Mouse (Mus musculus) liver, embryonic 16.5 days (tissue): ENCODE measurements around the gene Pear1. TPM values are rescaled to one million over a fixed set of nuclear protein-coding genes. Genes with fewer than 3 reads are reported as not detected.

Source experiments
- ATAC-seq: fragments of 200-750 bp; cut with Nextera tagmentation; 2 replicates; pipeline ENCODE4 v1.8.0; 2017; ENCODE audit warnings: low read depth, mild to moderate bottlenecking, moderate number of reproducible peaks, moderate library complexity
- H3K27ac ChIP-seq: fragments of 300-500 bp; sonication (generic); 2 replicates; pipeline ENCODE4 v1.5.1; 2014; ENCODE audit warnings: mild to moderate bottlenecking, low read length
- H3K27me3 ChIP-seq: fragments of 300-500 bp; sonication (generic); 2 replicates; pipeline ENCODE4 v1.6.1; 2014; ENCODE audit warnings: low read depth, low read length, mixed read lengths; ENCODE audit not compliant: control insufficient read depth, insufficient read depth
- H3K36me3 ChIP-seq: fragments of 300-500 bp; sonication (generic); 2 replicates; pipeline ENCODE4 v1.6.1; 2014; ENCODE audit warnings: mild to moderate bottlenecking; ENCODE audit not compliant: control insufficient read depth, insufficient read depth
- H3K4me1 ChIP-seq: fragments of 300-500 bp; sonication (generic); 2 replicates; pipeline ENCODE4 v1.6.1; 2014; ENCODE audit warnings: low read depth, low read length, mixed read lengths; ENCODE audit not compliant: control insufficient read depth
- H3K4me2 ChIP-seq: fragments of 300-500 bp; sonication (generic); 2 replicates; pipeline ENCODE4 v1.6.1; 2014; ENCODE audit warnings: low read depth, low read length, mixed read lengths
- H3K4me3 ChIP-seq: fragments of 300-500 bp; sonication (generic); 2 replicates; pipeline ENCODE4 v1.5.1; 2014; ENCODE audit warnings: low read depth, mild to moderate bottlenecking, low read length
- H3K9ac ChIP-seq: fragments of 300-500 bp; sonication (generic); 2 replicates; pipeline ENCODE4 v1.6.1; 2014; ENCODE audit warnings: low read depth, low read length
- H3K9me3 ChIP-seq: fragments of 300-500 bp; sonication (generic); replicated peaks from 2 replicates; pipeline ENCODE4 v1.6.1; 2016; ENCODE audit warnings: low read length; ENCODE audit not compliant: control insufficient read depth
- WGBS: fragments of 180-500 bp; shearing (Covaris S2); extraction: QIAGEN DNeasy Blood & Tissue Kit; methylation state at CpG from one replicate; pipeline ENCODE4 v1.1.7; 2014; ENCODE audit not compliant: insufficient replicate concordance; 5-methylcytosine and 5-hydroxymethylcytosine counted together
- polyA plus RNA-seq: library from polyadenylated mRNA; unstranded; fragments of >200 nt; fragmentation: Nextera tagmentation; extraction: Ambion mirVana; gene quantifications from 2 replicates; pipeline ENCODE4 v1.2.1, GENCODE M21; 2015

The Pear1 gene
- polyA plus RNA-seq, 1 experiment from 2014 or later: 6.5 TPM

GRCm38 (mm10) chr3:87752567-87752966, 71.5 kb downstream of the Pear1 start:
- Histone ChIP-seq H3K36me3 (no peaks in the 10 kb centered on the region), H3K4me1 (no peaks in the 10 kb centered on the region), H3K9ac (no peak overlapping the region), H3K27me3 (no peaks in the 10 kb centered on the region), H3K9me3 (no peaks in the 10 kb centered on the region), H3K4me3 (no peak overlapping the region), H3K27ac (no peak overlapping the region), H3K4me2 (no peak overlapping the region)
- ATAC-seq: no peak
- 73% methylated on average over 3 of the region's 3 CpGs for WGBS

- no peaks in the 10 kb centered on the region for H3K4me1 ChIP-seq
- H3K36me3 ChIP-seq: no peaks in the 10 kb centered on the region
- no peak overlapping the region for H3K9ac ChIP-seq
- H3K9me3 ChIP-seq: no peaks in the 10 kb centered on the region
- WGBS: 74% methylated on average over 12 of the region's 12 CpGs
- no peak for ATAC-seq
- H3K4me2 ChIP-seq: no peak overlapping the region
- H3K27ac ChIP-seq: no peak overlapping the region
- H3K4me3 ChIP-seq: no peak overlapping the region
- H3K27me3 ChIP-seq: no peaks in the 10 kb centered on the region
Observed at GRCm38 (mm10) chr3:87749977-87750376, 74.1 kb downstream of the Pear1 start.

- Histone ChIP-seq H3K9me3 (no peaks in the 10 kb centered on the region), H3K4me1 (no peaks in the 10 kb centered on the region), H3K4me3 (no peak overlapping the region), H3K36me3 (no peaks in the 10 kb centered on the region), H3K27me3 (no peaks in the 10 kb centered on the region), H3K9ac (no peak overlapping the region), H3K27ac (no peak overlapping the region), H3K4me2 (no peak overlapping the region)
- no peak for ATAC-seq
- 16% methylated on average over 5 of the region's 5 CpGs for WGBS
Observed at GRCm38 (mm10) chr3:87749036-87749435, 75.1 kb downstream of the Pear1 start.

GRCm38 (mm10) chr3:87748431-87748830, 75.7 kb downstream of the Pear1 start, which contains the start of gene Lrrc71:
TSS of gene Lrrc71 (minus strand) at chr3:87748625.
- Histone ChIP-seq H3K9me3 (no peaks in the 10 kb centered on the region), H3K9ac (no peak within 1 kb of the TSS), H3K36me3 (no peaks in the 10 kb centered on the region), H3K27me3 (no peaks in the 10 kb centered on the region), H3K4me1 (no peaks in the 10 kb centered on the region), H3K27ac (no peak within 1 kb of the TSS), H3K4me3 (no peak within 1 kb of the TSS), H3K4me2 (no peak within 1 kb of the TSS)
- no peak for ATAC-seq
- 47% methylated on average over 13 of the region's 13 CpGs for WGBS

- 37% methylated on average over 18 of the region's 18 CpGs for WGBS
- Histone ChIP-seq H3K9ac (no peak overlapping the region), H3K9me3 (no peaks in the 10 kb centered on the region), H3K36me3 (no peaks in the 10 kb centered on the region), H3K27ac (no peak overlapping the region), H3K4me3 (no peak overlapping the region), H3K4me1 (no peaks in the 10 kb centered on the region), H3K4me2 (no peak overlapping the region), H3K27me3 (no peaks in the 10 kb centered on the region)
- ATAC-seq: no peak
Observed at GRCm38 (mm10) chr3:87745036-87745659, 79.0 kb downstream of the Pear1 start.

GRCm38 (mm10) chr3:87743927-87744326, 80.2 kb downstream of the Pear1 start:
- Histone ChIP-seq H3K27me3 (no peaks in the 10 kb centered on the region), H3K4me2 (no peak overlapping the region), H3K27ac (no peak overlapping the region), H3K4me1 (no peaks in the 10 kb centered on the region), H3K9ac (no peak overlapping the region), H3K4me3 (no peak overlapping the region), H3K36me3 (no peaks in the 10 kb centered on the region), H3K9me3 (no peaks in the 10 kb centered on the region)
- 47% methylated on average over 4 of the region's 4 CpGs for WGBS
- ATAC-seq: no peak

- H3K9ac ChIP-seq: no peak overlapping the region
- no peaks in the 10 kb centered on the region for H3K27me3 ChIP-seq
- WGBS: 52% methylated on average over 16 of the region's 16 CpGs
- no peak for ATAC-seq
- H3K9me3 ChIP-seq: no peaks in the 10 kb centered on the region
- H3K4me1 ChIP-seq: no peaks in the 10 kb centered on the region
- no peak overlapping the region for H3K4me2 ChIP-seq
- H3K27ac ChIP-seq: no peak overlapping the region
- no peaks in the 10 kb centered on the region for H3K36me3 ChIP-seq
- no peak overlapping the region for H3K4me3 ChIP-seq
Observed at GRCm38 (mm10) chr3:87742735-87743134, 81.4 kb downstream of the Pear1 start.

GRCm38 (mm10) chr3:87742013-87742412, 82.1 kb downstream of the Pear1 start:
- ATAC-seq: no peak
- no peaks in the 10 kb centered on the region for H3K36me3 ChIP-seq
- no peak overlapping the region for H3K27ac ChIP-seq
- no peak overlapping the region for H3K9ac ChIP-seq
- no peak overlapping the region for H3K4me2 ChIP-seq
- H3K27me3 ChIP-seq: no peaks in the 10 kb centered on the region
- no peak overlapping the region for H3K4me3 ChIP-seq
- H3K9me3 ChIP-seq: no peaks in the 10 kb centered on the region
- 64% methylated on average over 3 of the region's 3 CpGs for WGBS
- H3K4me1 ChIP-seq: no peaks in the 10 kb centered on the region

GRCm38 (mm10) chr3:87738906-87739305, 85.2 kb downstream of the Pear1 start:
- 46% methylated on average over 5 of the region's 5 CpGs for WGBS
- Histone ChIP-seq H3K27me3 (no peaks in the 10 kb centered on the region), H3K27ac (no peak overlapping the region), H3K9me3 (no peaks in the 10 kb centered on the region), H3K4me2 (no peak overlapping the region), H3K4me1 (no peaks in the 10 kb centered on the region), H3K9ac (no peak overlapping the region), H3K4me3 (no peak overlapping the region), H3K36me3 (no peaks in the 10 kb centered on the region)
- ATAC-seq: no peak
